17 mouse cellular contexts compared by ENCODE assay signal in the genomic region with DNA sequence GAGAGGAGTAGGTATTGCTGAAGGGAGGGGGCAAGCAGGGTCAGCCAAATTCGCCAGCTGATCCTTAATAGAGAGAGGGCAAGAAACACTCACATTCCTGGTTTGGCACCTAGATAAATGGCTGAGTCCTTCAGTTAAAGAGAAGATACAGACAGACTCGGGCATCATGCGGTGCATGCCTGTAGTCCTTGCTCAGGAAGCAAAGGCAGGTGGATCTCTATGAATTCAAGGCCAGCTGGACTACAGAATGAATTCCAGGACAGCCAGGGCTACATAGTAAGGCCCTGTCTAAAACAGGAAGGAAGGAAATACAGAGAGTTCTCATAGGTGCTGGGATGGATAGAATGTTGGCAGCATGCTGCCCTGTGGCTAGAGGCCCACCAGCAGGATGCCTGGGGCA.
DNase-seq lines count a peak whose midpoint lies in the region; ATAC-seq and TF ChIP-seq lines count a peak whose summit lies in the region.
"Had no signal": no experiment of that assay in that cellular context is flagged by ENCODE, and none has a peak within 500 bp of the region (broad histone marks: within the 10 kb centered on the region; RNA-seq: fewer than 3 reads in every experiment).

No protein-coding gene starts in this region.

- 71% methylated on average over 3 of the region's 3 CpGs for WGBS in hindbrain, postnatal 0 days
- 82% methylated on average over 3 of the region's 3 CpGs for whole genome bisulfite sequencing in hindbrain, embryonic 14.5 days
- 77% methylated on average over 3 of the region's 3 CpGs for WGBS in neural tube, embryonic 14.5 days

- peak overlapping the region; percentile 56; the same call in 1 of the 2 replicates for H3K27ac ChIP-seq in hindbrain, postnatal 0 days
- H3K27ac ChIP-seq in hindbrain, embryonic 14.5 days: no peak overlapping the region; the same call in 1 of the 2 replicates
- H3K27ac ChIP-seq in neural tube, embryonic 14.5 days (ENCODE audit: low read depth, low read length): peak overlapping the region; percentile 18
- H3K27ac ChIP-seq: forebrain, embryonic 12.5 days; liver, embryonic 13.5 days had no signal

- no peaks in the 10 kb centered on the region for H3K4me1 ChIP-seq in hindbrain, postnatal 0 days (ENCODE audit: insufficient read depth, low read length)
- no peaks in the 10 kb centered on the region for H3K4me1 ChIP-seq in hindbrain, embryonic 14.5 days (replicated peaks; ENCODE audit: control insufficient read depth, insufficient read depth, low read length)
- H3K4me1 ChIP-seq in neural tube, embryonic 14.5 days (ENCODE audit: control insufficient read depth, insufficient read depth, low read length): no peaks in the 10 kb centered on the region
- H3K4me1 ChIP-seq: forebrain, embryonic 12.5 days; liver, embryonic 13.5 days had no signal

- peak; percentile 48 to 61 for DNase-seq in cerebellum, adult 18-20 months
- no peak for DNase-seq in cerebellum, adult 8-10 months
- DNase-seq in hindbrain, postnatal 0 days (ENCODE audit: low spot score): no peak
- no peak for DNase-seq in hindbrain, embryonic 14.5 days (ENCODE audit: low spot score)
- peak; percentile 70 for DNase-seq in cerebellum, adult 9-10 months
- DNase-seq in lung, postnatal 36 days: no peak
- no peak for DNase-seq in urinary bladder, postnatal 4 days (ENCODE audit: low spot score in 2 of 2)
- DNase-seq: adrenal gland, postnatal 36 days; liver, embryonic 13.5 days; retina, postnatal 1 day; thymus, postnatal 14 days had no signal

- H3K9ac ChIP-seq in hindbrain, postnatal 0 days (replicated peaks; ENCODE audit: low read length): no peak overlapping the region
- H3K9ac ChIP-seq in hindbrain, embryonic 14.5 days: no peak overlapping the region
- no peak overlapping the region for H3K9ac ChIP-seq in neural tube, embryonic 14.5 days (replicated peaks; ENCODE audit: low read depth, low read length)
- H3K9ac ChIP-seq: forebrain, embryonic 12.5 days; liver, embryonic 13.5 days had no signal

- no peaks in the 10 kb centered on the region for H3K9me3 ChIP-seq in hindbrain, postnatal 0 days (ENCODE audit: low read length)
- no peaks in the 10 kb centered on the region for H3K9me3 ChIP-seq in hindbrain, embryonic 14.5 days (ENCODE audit: control insufficient read depth, low read length)
- no peaks in the 10 kb centered on the region for H3K9me3 ChIP-seq in neural tube, embryonic 14.5 days (ENCODE audit: control insufficient read depth, low read length)
- H3K9me3 ChIP-seq: forebrain, embryonic 12.5 days; liver, embryonic 13.5 days; megakaryocyte, embryonic 14.5 days had no signal

- ATAC-seq in hindbrain, postnatal 0 days: no peak
- no peak for ATAC-seq in hindbrain, embryonic 14.5 days (ENCODE audit: low FRiP score)
- ATAC-seq in neural tube, embryonic 14.5 days (ENCODE audit: low read depth): no peak
- ATAC-seq: lung, postnatal 0 days; midbrain, embryonic 16.5 days; Patski had no signal

- no peak overlapping the region for H3K4me2 ChIP-seq in hindbrain, postnatal 0 days (ENCODE audit: low read depth, low read length)
- H3K4me2 ChIP-seq in hindbrain, embryonic 14.5 days (replicated peaks): no peak overlapping the region
- H3K4me2 ChIP-seq in neural tube, embryonic 14.5 days (ENCODE audit: low read depth, low read length): no peak overlapping the region
- H3K4me2 ChIP-seq: forebrain, embryonic 12.5 days; liver, embryonic 13.5 days had no signal

- no peaks in the 10 kb centered on the region for H3K27me3 ChIP-seq in hindbrain, postnatal 0 days (ENCODE audit: insufficient read depth, low read length)
- H3K27me3 ChIP-seq in hindbrain, embryonic 14.5 days (ENCODE audit: control insufficient read depth, insufficient read depth, low read length): no peaks in the 10 kb centered on the region
- H3K27me3 ChIP-seq in neural tube, embryonic 14.5 days (ENCODE audit: control insufficient read depth, insufficient read depth, low read length): no peaks in the 10 kb centered on the region
- H3K27me3 ChIP-seq: forebrain, embryonic 12.5 days; liver, embryonic 13.5 days; megakaryocyte, embryonic 14.5 days; Patski had no signal

- no peak for TF ChIP-seq CTCF in hindbrain, postnatal 0 days (IDR thresholded peaks at IDR 0.05; ENCODE audit: low read depth)

- H3K4me3 ChIP-seq in hindbrain, postnatal 0 days (ENCODE audit: low read length): no peak overlapping the region
- H3K4me3 ChIP-seq in hindbrain, embryonic 14.5 days (replicated peaks; ENCODE audit: low read length): no peak overlapping the region
- no peak overlapping the region for H3K4me3 ChIP-seq in neural tube, embryonic 14.5 days (ENCODE audit: low read depth, low read length)
- H3K4me3 ChIP-seq: forebrain, embryonic 12.5 days; liver, embryonic 13.5 days; megakaryocyte, embryonic 14.5 days had no signal

- peaks cover 43% of the 10 kb centered on the region for H3K36me3 ChIP-seq in hindbrain, postnatal 0 days (ENCODE audit: insufficient read depth, low read length)
- peaks cover 85% of the 10 kb centered on the region for H3K36me3 ChIP-seq in hindbrain, embryonic 14.5 days (replicated peaks; ENCODE audit: control insufficient read depth, insufficient read depth)
- peaks cover 41% of the 10 kb centered on the region for H3K36me3 ChIP-seq in neural tube, embryonic 14.5 days (ENCODE audit: control insufficient read depth, insufficient read depth, low read length)

Comparison
In these comparisons a context has a peak if more than half of its experiments do, and no peak if none do; other contexts are left out.
1. DNase-seq: peak in cerebellum, adult 18-20 months (2 of 2) and cerebellum, adult 9-10 months (single experiment); none in cerebellum, adult 8-10 months (single experiment), hindbrain, postnatal 0 days (single experiment), hindbrain, embryonic 14.5 days (single experiment), lung, postnatal 36 days (single experiment) and urinary bladder, postnatal 4 days (0 of 2).